Mouse (Mus musculus): Measurements from ENCODE around the gene M1ap.

Gene M1ap

GRCm38 (mm10) chr6:83008659-83009058, 62.0 kb downstream of the M1ap start:
- no peak for DNase-seq (ENCODE audit: low spot score)

- DNase-seq (ENCODE audit: low spot score), result no peak
These were observed 63.3 kb downstream of the M1ap start for GRCm38 (mm10) chr6:83010010-83010409.

DNA sequence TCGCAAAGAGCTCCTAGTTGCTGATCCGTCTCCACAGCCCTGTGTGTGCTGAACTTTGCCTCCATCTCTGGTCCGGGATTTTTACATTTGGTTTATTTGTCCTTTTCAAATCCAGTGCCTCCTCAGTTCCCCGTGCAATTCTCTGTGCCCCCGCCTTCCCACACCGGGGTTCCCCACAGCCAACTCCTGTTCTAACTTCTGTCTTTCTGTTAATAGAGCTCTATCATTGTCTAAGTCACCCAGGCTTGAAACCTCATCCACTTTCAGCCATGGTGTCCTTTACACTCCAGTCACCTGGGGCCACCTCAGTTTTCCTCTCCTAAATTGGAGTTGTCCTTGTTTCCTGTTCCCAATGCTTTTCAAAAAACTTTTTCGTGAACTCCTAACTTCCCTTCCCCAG, 64.6 kb downstream of the M1ap start:
- DNase-seq (ENCODE audit: low spot score), result no peak

DNA sequence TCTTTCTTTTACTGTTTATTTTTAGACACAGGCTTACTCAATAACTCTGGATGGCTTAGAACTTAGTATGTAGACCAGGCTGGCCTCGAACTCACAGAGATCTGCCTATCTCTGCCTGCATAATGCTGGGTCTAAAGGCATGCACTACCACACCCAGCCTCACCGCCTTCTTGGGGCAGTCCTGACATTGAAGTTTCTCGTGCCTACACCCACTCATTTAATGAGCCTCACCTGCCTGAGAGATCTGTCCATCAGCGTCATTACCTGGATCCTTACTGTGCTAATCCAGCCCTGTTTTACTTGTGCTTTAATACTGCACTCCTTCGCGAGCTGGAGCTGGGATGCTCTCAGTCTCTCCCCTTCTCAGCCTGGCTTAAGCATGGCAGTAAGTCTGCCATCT, 65.1 kb downstream of the M1ap start:
- DNase-seq (ENCODE audit: low spot score), result no peak

- DNase-seq (ENCODE audit: low spot score), result no peak
These were observed 66.7 kb downstream of the M1ap start for GRCm38 (mm10) chr6:83013444-83013843.

DNA sequence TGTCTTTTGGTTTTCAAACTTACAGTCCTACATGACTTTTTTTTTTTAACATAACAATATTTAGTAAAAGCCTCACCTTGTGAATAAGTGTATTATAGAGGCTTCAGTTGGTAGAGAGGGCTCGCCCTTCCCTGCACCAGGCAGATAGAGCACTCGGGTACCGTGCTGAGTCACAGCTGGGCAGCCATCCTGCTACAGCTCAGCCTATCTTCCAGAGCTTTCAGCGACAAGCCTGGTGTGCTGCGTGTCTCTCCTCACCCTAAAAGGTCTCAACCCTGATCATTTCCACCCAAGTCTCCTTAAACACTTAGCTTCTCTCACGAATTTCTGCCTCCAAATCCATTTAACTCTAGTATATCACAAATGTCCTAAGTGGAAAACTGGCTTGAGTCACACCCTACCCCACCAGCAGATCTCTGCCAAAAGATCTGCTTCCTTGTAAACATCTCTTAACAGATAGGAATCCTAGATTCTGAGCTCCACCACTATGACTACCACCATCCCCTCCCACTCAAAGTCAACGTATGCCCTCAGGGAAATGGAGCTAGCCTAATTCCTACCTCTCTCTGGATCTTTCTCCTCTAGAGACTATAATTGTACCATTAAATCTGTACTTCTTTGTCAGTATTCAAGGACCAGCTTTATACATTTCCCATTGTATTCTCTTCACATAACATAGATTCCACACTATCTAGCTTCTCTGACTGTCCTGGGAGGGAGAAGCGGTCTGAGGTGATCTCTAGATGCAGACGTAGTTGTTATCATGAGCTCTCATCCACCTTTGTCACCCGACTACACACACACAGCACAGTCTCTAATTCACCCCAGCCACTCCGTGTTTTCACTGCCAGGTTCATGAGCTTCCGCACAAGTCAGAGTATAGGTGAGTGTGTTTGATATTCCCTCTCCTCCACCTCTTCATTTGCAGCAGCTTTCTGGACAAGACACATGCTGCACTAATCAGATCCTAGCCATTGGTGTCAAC, 68.1 kb downstream of the M1ap start:
- no peak for DNase-seq (ENCODE audit: low spot score)

- DNase-seq (ENCODE audit: low spot score), result no peak
These were observed 69.0 kb downstream of the M1ap start for GRCm38 (mm10) chr6:83015749-83016148.

DNA sequence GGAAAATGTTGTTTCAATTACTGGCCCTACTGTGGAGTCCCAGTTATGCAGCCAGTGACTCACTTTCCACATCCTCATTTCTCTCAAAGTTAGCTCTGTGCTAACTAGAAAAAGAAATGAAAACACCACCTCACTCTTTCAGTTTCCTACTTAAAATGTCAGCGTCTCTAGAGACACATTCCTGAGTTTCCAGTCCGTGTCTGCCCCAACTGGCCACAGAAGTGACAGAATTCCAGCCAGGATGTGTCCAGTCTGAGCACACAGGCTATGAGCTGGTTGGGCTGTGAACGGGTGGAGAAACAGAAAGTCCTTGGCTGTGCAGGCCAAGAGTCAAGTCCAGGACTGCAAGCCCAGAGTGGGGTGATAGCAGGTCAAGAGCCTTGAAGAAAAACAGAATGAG, 70.5 kb downstream of the M1ap start:
- DNase-seq (ENCODE audit: low spot score), result no peak

- DNase-seq (ENCODE audit: low spot score), result no peak
These were observed 72.3 kb downstream of the M1ap start for GRCm38 (mm10) chr6:83019044-83019443.

DNA sequence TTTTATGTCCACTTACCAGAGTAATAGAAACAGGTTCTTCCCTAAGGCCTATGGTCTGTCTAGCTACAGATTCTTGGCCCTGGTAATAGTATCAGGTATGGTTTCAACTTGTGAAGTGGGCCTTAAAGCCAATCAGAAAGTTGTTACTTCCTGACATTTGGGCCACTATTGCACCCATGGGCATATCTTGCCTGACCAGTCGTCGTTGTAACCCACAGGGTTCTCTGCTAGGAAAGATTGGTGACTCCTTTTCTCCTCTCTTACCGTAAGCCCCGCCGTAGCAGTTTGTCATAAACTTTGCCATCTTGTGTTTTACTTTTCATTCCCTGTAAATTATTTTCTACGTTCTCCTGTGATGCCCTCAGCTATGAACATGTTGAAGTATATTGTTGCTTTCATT, 73.4 kb downstream of the M1ap start:
- DNase-seq (ENCODE audit: low spot score), result no peak

DNA sequence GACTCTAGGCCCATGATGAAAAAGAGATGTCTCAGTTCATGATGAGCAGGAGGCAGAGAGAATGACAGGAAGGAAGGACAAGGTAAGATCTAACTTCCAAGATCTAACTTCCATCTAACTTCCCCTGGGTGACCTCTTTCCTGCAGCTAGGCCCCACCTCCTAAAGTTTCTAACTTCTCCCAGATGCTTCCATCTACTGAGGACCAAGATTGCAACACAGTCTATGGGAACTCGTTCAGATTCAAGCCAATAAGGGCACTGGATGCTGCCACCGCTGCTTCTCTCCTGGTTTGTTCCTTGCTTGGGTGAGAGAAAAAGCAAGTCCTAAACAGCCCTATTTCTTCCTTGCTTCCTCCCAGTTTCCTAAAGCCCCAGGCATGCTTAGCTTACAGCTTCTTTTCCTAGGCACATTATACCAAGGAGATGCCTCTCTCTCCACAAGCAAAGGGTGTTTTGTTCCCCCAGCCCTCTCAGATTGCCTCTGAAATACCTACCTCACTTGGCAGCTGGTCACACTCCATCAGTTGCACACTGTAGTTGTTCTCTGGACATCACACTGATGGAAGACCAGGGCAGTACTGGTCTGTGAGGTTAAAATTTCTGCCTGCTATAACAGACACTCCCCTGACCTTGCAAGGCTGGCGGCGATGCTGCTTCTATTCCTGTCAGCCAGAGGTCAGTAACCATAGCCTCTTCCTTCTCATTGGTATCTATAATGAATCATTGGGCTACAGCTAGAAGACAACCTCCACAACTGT, 74.3 kb downstream of the M1ap start:
- no peak for DNase-seq (ENCODE audit: low spot score)

DNA sequence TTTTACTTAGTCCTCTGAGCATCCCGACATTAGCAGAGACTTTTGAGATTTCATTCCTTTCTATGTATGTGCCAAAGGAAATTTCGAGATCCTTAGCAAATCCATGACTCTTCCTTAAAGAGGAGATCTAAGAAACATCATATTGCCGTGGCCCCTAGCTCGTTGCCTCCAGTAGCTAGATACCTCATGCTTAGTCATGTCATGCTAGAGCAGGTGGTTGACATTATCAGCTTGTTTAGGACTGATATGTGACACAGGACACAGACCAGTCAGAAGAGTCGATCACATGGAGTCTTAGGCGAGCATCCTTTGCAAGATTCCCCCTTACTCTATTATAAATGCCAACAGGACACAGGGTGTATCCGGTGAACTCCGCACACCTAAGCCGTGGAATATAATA, 76.3 kb downstream of the M1ap start:
- DNase-seq (ENCODE audit: low spot score), result no peak

- no peak for DNase-seq (ENCODE audit: low spot score)
These were observed 77.1 kb downstream of the M1ap start for GRCm38 (mm10) chr6:83023786-83024185.

- no peak for DNase-seq (ENCODE audit: low spot score)
These were observed 77.7 kb downstream of the M1ap start for GRCm38 (mm10) chr6:83024421-83024820.

GRCm38 (mm10) chr6:83025221-83025620, 78.5 kb downstream of the M1ap start:
- no peak for DNase-seq (ENCODE audit: low spot score)

DNA sequence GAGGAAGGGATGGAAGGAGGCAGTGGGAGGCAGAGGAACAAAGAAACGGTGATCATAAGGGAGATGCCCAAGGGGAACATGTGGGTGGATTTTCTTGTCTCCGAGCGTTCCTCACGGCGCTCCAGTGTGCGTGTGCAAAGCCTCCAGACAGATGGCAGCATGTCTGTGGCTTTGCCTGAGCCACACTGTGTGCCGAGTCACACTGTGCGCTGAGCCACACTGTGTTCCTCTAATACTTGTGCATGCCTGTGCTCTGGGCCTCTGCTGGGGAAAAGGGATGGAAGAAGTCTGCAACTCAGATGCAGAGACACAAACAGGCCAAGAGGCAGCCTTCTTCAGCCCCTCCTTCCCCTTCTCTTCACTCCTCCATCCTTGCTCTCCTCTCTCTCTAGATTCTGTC, 80.6 kb downstream of the M1ap start:
- no peak for DNase-seq (ENCODE audit: low spot score)

- no peak for DNase-seq (ENCODE audit: low spot score)
These were observed 81.0 kb downstream of the M1ap start for GRCm38 (mm10) chr6:83027706-83028105.

DNA sequence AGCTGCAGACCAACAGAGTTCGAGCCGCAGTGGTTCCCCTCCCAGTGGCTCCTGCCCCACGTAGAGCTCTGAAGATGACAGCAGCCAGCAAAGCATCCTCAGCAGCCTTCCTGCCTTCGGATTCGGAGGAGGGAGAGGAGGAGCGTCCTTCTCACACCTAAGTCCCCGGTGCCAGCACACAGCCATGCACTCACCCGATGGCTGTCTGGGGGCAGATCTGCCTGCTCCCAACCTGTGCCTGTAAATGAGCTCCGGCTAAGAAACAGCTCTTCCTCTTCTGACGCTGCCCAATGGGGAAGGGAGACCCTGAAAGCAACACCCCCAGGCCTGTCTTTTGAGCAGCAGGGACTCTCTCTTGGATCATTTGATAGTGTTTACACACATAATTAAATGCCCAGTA, 83.1 kb downstream of the M1ap start:
- no peak for DNase-seq (ENCODE audit: low spot score)

GRCm38 (mm10) chr6:83031111-83031510, 84.4 kb downstream of the M1ap start:
- no peak for DNase-seq (ENCODE audit: low spot score)

DNA sequence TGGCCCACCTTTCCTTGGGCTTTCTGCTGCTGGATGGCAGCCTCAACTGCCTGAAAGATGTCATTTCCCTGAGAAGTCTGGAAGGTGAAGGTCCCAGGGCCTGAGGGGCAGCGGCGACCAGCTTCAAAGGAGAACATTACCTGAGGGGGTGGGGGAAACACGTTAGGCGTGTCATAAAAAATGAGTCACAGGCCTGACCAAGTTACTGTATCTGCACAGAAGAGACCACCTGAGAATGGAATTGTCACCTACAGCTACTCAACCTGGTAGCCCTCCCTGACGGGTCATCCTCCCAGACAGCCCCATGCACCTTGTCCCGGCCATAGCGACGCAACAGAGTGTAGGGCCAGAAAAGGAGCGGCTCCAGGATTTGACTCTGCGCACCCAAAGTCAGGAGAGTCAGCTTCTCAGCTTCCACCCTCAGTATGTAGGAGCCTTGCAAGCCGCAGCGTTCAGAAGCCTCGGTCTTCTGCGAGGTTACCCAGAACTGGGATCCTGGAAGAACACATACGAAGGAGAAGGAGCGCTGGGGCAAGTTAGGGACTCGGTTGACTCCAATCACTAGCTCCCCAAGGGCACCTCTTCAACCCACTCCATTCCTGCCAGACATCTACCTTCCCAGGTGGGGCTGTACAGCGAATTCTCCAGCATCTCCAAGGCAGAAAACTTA, 85.4 kb downstream of the M1ap start:
- DNase-seq (ENCODE audit: low spot score), result no peak

GRCm38 (mm10) chr6:83032769-83033191, 86.1 kb downstream of the M1ap start:
- peak; percentile 62 for DNase-seq (ENCODE audit: low spot score)
